Mouse (Mus musculus) erythroblast, embryonic 14.5 days (primary cell): ENCODE measurements around the gene Med12.

Experiments
- GATA1 ChIP-seq: IDR thresholded peaks from 2 replicates; pipeline ENCODE4 v1.6.1; 2012; ENCODE audit warnings: low read length, inconsistent platforms, mixed read lengths
- TAL1 ChIP-seq: IDR thresholded peaks from 3 replicates; pipeline ENCODE4 v1.6.1; 2012; ENCODE audit warnings: low read length, inconsistent platforms, mixed read lengths

GRCm38 (mm10) chrX:101256603-101257002 is 17.2 kb upstream of the Med12 start:
- TF ChIP-seq GATA1, result no peak
- TF ChIP-seq TAL1, result no peak
